17 mouse cellular contexts compared by ENCODE assay signal in genomic region chr4:47422194-47422593, GRCm38 (mm10).
"Had no signal": no experiment of that assay in that cellular context is flagged by ENCODE, and none has a peak within 500 bp of the region (broad histone marks: within the 10 kb centered on the region; RNA-seq: fewer than 3 reads in every experiment).

No protein-coding gene starts in this region.

- H3K9me3 ChIP-seq: limb, embryonic 13.5 days; liver, embryonic 15.5 days; lung, embryonic 15.5 days; midbrain, embryonic 15.5 days; neural tube, embryonic 12.5 days; stomach, embryonic 15.5 days had no signal

- H3K36me3 ChIP-seq: limb, embryonic 13.5 days; liver, embryonic 15.5 days; lung, embryonic 15.5 days; midbrain, embryonic 15.5 days; neural tube, embryonic 12.5 days; stomach, embryonic 15.5 days had no signal

- H3K9ac ChIP-seq: limb, embryonic 13.5 days; liver, embryonic 15.5 days; lung, embryonic 15.5 days; midbrain, embryonic 15.5 days; neural tube, embryonic 12.5 days; stomach, embryonic 15.5 days had no signal

- H3K4me2 ChIP-seq: limb, embryonic 13.5 days; liver, embryonic 15.5 days; lung, embryonic 15.5 days; midbrain, embryonic 11.5 days; midbrain, embryonic 15.5 days; neural tube, embryonic 12.5 days; stomach, embryonic 15.5 days had no signal

- H3K4me1 ChIP-seq: liver, embryonic 15.5 days; lung, embryonic 15.5 days had no signal

- H3K27me3 ChIP-seq: liver, embryonic 15.5 days; lung, embryonic 15.5 days; midbrain, embryonic 15.5 days; neural tube, embryonic 12.5 days; stomach, embryonic 15.5 days had no signal

- DNase-seq: kidney, adult 8-10 months; kidney, postnatal 36 days; layer of hippocampus, adult 9-11 months; lung, postnatal 14 days; right cerebral cortex, postnatal 14 days; thymus, adult 2 months; thymus, postnatal 25 days had no signal

- H3K4me3 ChIP-seq: limb, embryonic 13.5 days; liver, embryonic 15.5 days; lung, embryonic 15.5 days; midbrain, embryonic 15.5 days; neural tube, embryonic 12.5 days; stomach, embryonic 15.5 days had no signal

- ATAC-seq: intestine, postnatal 0 days; midbrain, embryonic 15.5 days had no signal

- H3K27ac ChIP-seq: kidney, postnatal 0 days; limb, embryonic 13.5 days; liver, embryonic 15.5 days; lung, embryonic 15.5 days; macrophage; midbrain, embryonic 15.5 days; neural tube, embryonic 12.5 days; stomach, embryonic 15.5 days had no signal
